ENCODE assay signal across 8 mouse cellular contexts in the genomic region with DNA sequence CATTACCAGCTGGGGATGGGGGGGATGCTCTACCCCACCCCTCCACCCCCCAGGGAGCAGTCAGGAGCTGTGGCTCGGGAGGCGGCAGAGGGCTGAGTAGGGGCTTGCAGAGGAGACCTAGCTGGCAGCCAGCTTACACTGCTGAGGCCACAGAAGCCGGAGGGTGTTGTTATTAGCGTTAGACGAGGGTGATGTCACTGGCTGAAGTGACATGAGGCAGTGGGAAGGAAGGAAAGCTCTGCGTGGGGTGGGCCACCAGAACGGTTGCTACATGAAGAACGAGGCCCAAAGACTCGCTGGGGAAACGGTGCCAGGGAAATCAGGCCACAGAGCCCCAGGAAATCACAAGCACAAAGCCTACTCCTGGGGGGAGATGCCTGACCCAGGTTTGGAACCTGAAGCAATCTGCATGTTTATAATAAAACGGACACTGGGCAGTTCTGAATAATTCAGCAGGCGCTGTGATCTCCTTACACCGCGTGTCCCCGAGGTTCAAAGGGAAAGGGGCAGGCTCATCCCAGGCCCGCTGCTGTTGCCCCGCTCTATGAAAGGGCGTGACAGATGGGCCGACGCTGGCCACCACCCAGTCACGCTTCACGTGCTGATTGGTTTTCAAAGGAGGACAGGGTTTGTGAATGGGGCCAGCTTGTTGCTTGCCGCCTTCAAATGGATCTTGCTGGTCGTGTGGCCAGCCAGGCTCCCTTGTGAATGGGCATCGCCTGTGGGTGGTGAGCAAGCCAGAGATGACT. TPM values are rescaled to one million over a fixed set of nuclear protein-coding genes. Genes with fewer than 3 reads are reported as not detected.
DNase-seq lines count a peak whose midpoint lies in the region; ATAC-seq lines count a peak whose summit lies in the region.

No protein-coding gene starts in this region.

- peak overlapping the region; percentile 12 for H3K4me3 ChIP-seq in limb, embryonic 12.5 days (replicated peaks)
- H3K4me3 ChIP-seq in midbrain, embryonic 11.5 days (ENCODE audit: low read depth, low read length), result peak overlapping the region; percentile 10; the same call in 1 of the 2 replicates
- 0 out of 2 replicates have a peak overlapping the region, but pooled peaks have one; percentile 6 for H3K4me3 ChIP-seq in stomach, embryonic 16.5 days (replicated peaks; ENCODE audit: low read length)

- peak overlapping the region; percentile 75 for H3K27ac ChIP-seq in limb, embryonic 12.5 days
- peak overlapping the region; percentile 82 for H3K27ac ChIP-seq in midbrain, embryonic 11.5 days (ENCODE audit: low read depth, low read length)
- peak overlapping the region; percentile 77 for H3K27ac ChIP-seq in stomach, embryonic 16.5 days (ENCODE audit: low read length)

- peaks cover 27% of the 10 kb centered on the region for H3K4me1 ChIP-seq in limb, embryonic 12.5 days (replicated peaks)
- H3K4me1 ChIP-seq in midbrain, embryonic 11.5 days (ENCODE audit: control insufficient read depth, insufficient read depth, low read length), result peaks cover 23% of the 10 kb centered on the region
- H3K4me1 ChIP-seq in stomach, embryonic 16.5 days (ENCODE audit: control insufficient read depth, insufficient read depth, low read length), result peaks cover 23% of the 10 kb centered on the region

- peaks cover 11% of the 10 kb centered on the region; the same call in 1 of the 2 replicates for H3K27me3 ChIP-seq in limb, embryonic 12.5 days
- peaks cover 4% of the 10 kb centered on the region for H3K27me3 ChIP-seq in midbrain, embryonic 11.5 days (ENCODE audit: control insufficient read depth, insufficient read depth, low read length)
- no peaks in the 10 kb centered on the region for H3K27me3 ChIP-seq in stomach, embryonic 16.5 days (ENCODE audit: control insufficient read depth, insufficient read depth, low read length)

- 2% methylated on average over 25 of the region's 25 CpGs for WGBS in limb, embryonic 12.5 days
- under 1% methylated on average over 25 of the region's 25 CpGs for WGBS in midbrain, embryonic 11.5 days
- WGBS in stomach, embryonic 16.5 days, result 7% methylated on average over 25 of the region's 25 CpGs

- H3K9me3 ChIP-seq in limb, embryonic 12.5 days, result no peaks in the 10 kb centered on the region
- H3K9me3 ChIP-seq in midbrain, embryonic 11.5 days (ENCODE audit: control insufficient read depth, low read length), result no peaks in the 10 kb centered on the region
- no peaks in the 10 kb centered on the region for H3K9me3 ChIP-seq in stomach, embryonic 16.5 days (replicated peaks; ENCODE audit: control insufficient read depth, low read length)

- no peaks in the 10 kb centered on the region for H3K36me3 ChIP-seq in limb, embryonic 12.5 days
- H3K36me3 ChIP-seq in midbrain, embryonic 11.5 days (ENCODE audit: control insufficient read depth, insufficient read depth, low read length), result no peaks in the 10 kb centered on the region
- H3K36me3 ChIP-seq in stomach, embryonic 16.5 days (ENCODE audit: control insufficient read depth, insufficient read depth, low read length), result no peaks in the 10 kb centered on the region

- DNase-seq in adrenal gland, postnatal 25 days, result peak; percentile 59
- peak; percentile 87 for DNase-seq in embryo, embryonic 11 days
- DNase-seq in kidney, adult 9 months, result peak; percentile 61
- DNase-seq in midbrain, embryonic 11.5 days (ENCODE audit: low spot score, missing footprints), result peak; percentile 97

- H3K9ac ChIP-seq in limb, embryonic 12.5 days (replicated peaks), result 0 out of 2 replicates have a peak overlapping the region, but pooled peaks have one; percentile 34
- H3K9ac ChIP-seq in midbrain, embryonic 11.5 days (ENCODE audit: low read length), result peak overlapping the region; percentile 56
- H3K9ac ChIP-seq in stomach, embryonic 16.5 days (ENCODE audit: low read length), result peak overlapping the region; percentile 58

- peak overlapping the region; percentile 50 for H3K4me2 ChIP-seq in limb, embryonic 12.5 days
- H3K4me2 ChIP-seq in midbrain, embryonic 11.5 days, result peak overlapping the region; percentile 45
- H3K4me2 ChIP-seq in stomach, embryonic 16.5 days (ENCODE audit: low read depth, low read length), result peak overlapping the region; percentile 44

- peak; percentile 83 for ATAC-seq in granulocyte monocyte progenitor cell, adult 5-6 weeks (replicated peaks; ENCODE audit: poor library complexity, severe bottlenecking)
- peak; percentile 51; the same call in 1 of the 2 replicates for ATAC-seq in limb, embryonic 12.5 days (ENCODE audit: insufficient number of reproducible peaks, insufficient read depth, low FRiP score, low TSS enrichment, low read depth)
- ATAC-seq in midbrain, embryonic 11.5 days (ENCODE audit: low FRiP score), result peak; percentile 97
- peak; percentile 56; the same call in 1 of the 2 replicates for ATAC-seq in stomach, embryonic 16.5 days (ENCODE audit: insufficient read depth, low FRiP score)
- ATAC-seq in CD4-positive, CD25-positive, alpha-beta regulatory T cell, adult 4 months, result no peak

RNA-seq across cellular contexts. Expression of a gene that starts 21.0 kb away (rescaled TPM):
- 125 and 197 TPM in 2 replicates for total RNA-seq in adrenal gland, postnatal 25 days (2021)
- 53.4 and 62.9 TPM in 2 replicates for total RNA-seq in granulocyte monocyte progenitor cell, adult 5-6 weeks (2014; fragmentation: Nextera tagmentation)
- total RNA-seq in granulocyte monocyte progenitor cell, adult 5-6 weeks (2017), result 21.2 and 21.5 TPM in 2 replicates
- 74.6 and 89.2 TPM in 2 replicates for polyA plus RNA-seq in limb, embryonic 12.5 days (2016; fragmentation: Nextera tagmentation; extraction: Ambion mirVana)
- 40.6 and 42.8 TPM in 2 replicates for polyA plus RNA-seq in midbrain, embryonic 11.5 days (2014; fragmentation: Nextera tagmentation; extraction: Ambion mirVana)
- 49.4 and 53.4 TPM in 2 replicates for polyA plus RNA-seq in stomach, embryonic 16.5 days (2015; fragmentation: Nextera tagmentation; extraction: Ambion mirVana)
- 10 to 100 TPM; 35.4 to 37.8 TPM for polyA plus RNA-seq in CD4-positive, CD25-positive, alpha-beta regulatory T cell, adult 4 months (2017; shearing (Covaris generic))

RNA-seq across cellular contexts. Expression of a gene that starts 43.0 kb away (rescaled TPM):
- total RNA-seq in adrenal gland, postnatal 25 days (2021), result 3.7 and 3.9 TPM in 2 replicates
- not detected in 2 replicates for total RNA-seq in granulocyte monocyte progenitor cell, adult 5-6 weeks (2014; fragmentation: Nextera tagmentation)
- not detected in 2 replicates for total RNA-seq in granulocyte monocyte progenitor cell, adult 5-6 weeks (2017)
- polyA plus RNA-seq in limb, embryonic 12.5 days (2016; fragmentation: Nextera tagmentation; extraction: Ambion mirVana), result 0.15 and 1.1 TPM in 2 replicates
- 1.1 and 1.6 TPM in 2 replicates for polyA plus RNA-seq in midbrain, embryonic 11.5 days (2014; fragmentation: Nextera tagmentation; extraction: Ambion mirVana)
- 1.0 and 1.9 TPM in 2 replicates for polyA plus RNA-seq in stomach, embryonic 16.5 days (2015; fragmentation: Nextera tagmentation; extraction: Ambion mirVana)
- under 1 TPM; 0.11 to 0.20 TPM for polyA plus RNA-seq in CD4-positive, CD25-positive, alpha-beta regulatory T cell, adult 4 months (2017; shearing (Covaris generic))

RNA-seq across cellular contexts. Expression of a gene that starts 56.4 kb away (rescaled TPM):
- 7.6 and 9.5 TPM in 2 replicates for total RNA-seq in adrenal gland, postnatal 25 days (2021)
- 19.0 and 20.2 TPM in 2 replicates for total RNA-seq in granulocyte monocyte progenitor cell, adult 5-6 weeks (2014; fragmentation: Nextera tagmentation)
- 12.8 and 15.7 TPM in 2 replicates for total RNA-seq in granulocyte monocyte progenitor cell, adult 5-6 weeks (2017)
- polyA plus RNA-seq in limb, embryonic 12.5 days (2016; fragmentation: Nextera tagmentation; extraction: Ambion mirVana), result 22.9 TPM in 2 replicates
- polyA plus RNA-seq in midbrain, embryonic 11.5 days (2014; fragmentation: Nextera tagmentation; extraction: Ambion mirVana), result 15.9 and 17.8 TPM in 2 replicates
- 11.7 and 12.0 TPM in 2 replicates for polyA plus RNA-seq in stomach, embryonic 16.5 days (2015; fragmentation: Nextera tagmentation; extraction: Ambion mirVana)
- polyA plus RNA-seq in CD4-positive, CD25-positive, alpha-beta regulatory T cell, adult 4 months (2017; shearing (Covaris generic)), result 1 to 10 TPM; 2.7 to 6.1 TPM
